Mouse (Mus musculus) heart, embryonic 16.5 days (tissue): ENCODE measurements around the gene Nr1d1. TPM values are rescaled to one million over a fixed set of nuclear protein-coding genes. Genes with fewer than 3 reads are reported as not detected.
A peak's percentile ranks its signal among the peaks of the same experiment; 100 is the strongest.

Source experiments
- ATAC-seq: fragments of 200-750 bp; cut with Nextera tagmentation; replicated peaks from 2 replicates; pipeline ENCODE4 v1.8.0; 2017; ENCODE audit warnings: moderate number of reproducible peaks; ENCODE audit not compliant: insufficient read depth, low FRiP score; ENCODE audit errors: extremely low read depth
- H3K27ac ChIP-seq: fragments of 300-500 bp; sonication (generic); 2 replicates; pipeline ENCODE4 v1.5.1; 2014; ENCODE audit warnings: mild to moderate bottlenecking, low read length, control low read depth, moderate library complexity
- H3K27me3 ChIP-seq: fragments of 300-500 bp; sonication (generic); 2 replicates; pipeline ENCODE4 v1.6.1; 2014; ENCODE audit warnings: low read length, mixed read lengths; ENCODE audit not compliant: control insufficient read depth, insufficient read depth
- H3K36me3 ChIP-seq: fragments of 300-500 bp; sonication (generic); 2 replicates; pipeline ENCODE4 v1.6.1; 2014; ENCODE audit not compliant: control insufficient read depth, insufficient read depth
- H3K4me1 ChIP-seq: fragments of 300-500 bp; sonication (generic); 2 replicates; pipeline ENCODE4 v1.6.1; 2014; ENCODE audit warnings: low read length, mixed read lengths; ENCODE audit not compliant: control insufficient read depth, insufficient read depth
- H3K4me2 ChIP-seq: fragments of 300-500 bp; sonication (generic); 2 replicates; pipeline ENCODE4 v1.6.1; 2014; ENCODE audit warnings: low read depth, mild to moderate bottlenecking, control low read depth, low read length
- H3K4me3 ChIP-seq: fragments of 300-500 bp; sonication (generic); 2 replicates; pipeline ENCODE4 v1.5.1; 2014; ENCODE audit warnings: mild to moderate bottlenecking, control low read depth, low read length
- H3K9ac ChIP-seq: fragments of 300-500 bp; sonication (generic); 2 replicates; pipeline ENCODE4 v1.6.1; 2014; ENCODE audit warnings: low read length, control low read depth
- H3K9me3 ChIP-seq: fragments of 300-500 bp; sonication (generic); replicated peaks from 2 replicates; pipeline ENCODE4 v1.6.1; 2016; ENCODE audit warnings: low read length; ENCODE audit not compliant: control insufficient read depth
- WGBS: fragments of 180-500 bp; shearing (Covaris S2); extraction: QIAGEN DNeasy Blood & Tissue Kit; methylation state at CpG from one replicate; pipeline ENCODE4 v1.1.7; 2014; 5-methylcytosine and 5-hydroxymethylcytosine counted together
- polyA plus RNA-seq: library from polyadenylated mRNA; unstranded; fragments of >200 nt; fragmentation: Nextera tagmentation; extraction: Ambion mirVana; gene quantifications from 2 replicates; pipeline ENCODE4 v1.2.1, GENCODE M21; 2015

The Nr1d1 gene
- 7.0 and 8.2 TPM in 2 replicates for polyA plus RNA-seq

DNA sequence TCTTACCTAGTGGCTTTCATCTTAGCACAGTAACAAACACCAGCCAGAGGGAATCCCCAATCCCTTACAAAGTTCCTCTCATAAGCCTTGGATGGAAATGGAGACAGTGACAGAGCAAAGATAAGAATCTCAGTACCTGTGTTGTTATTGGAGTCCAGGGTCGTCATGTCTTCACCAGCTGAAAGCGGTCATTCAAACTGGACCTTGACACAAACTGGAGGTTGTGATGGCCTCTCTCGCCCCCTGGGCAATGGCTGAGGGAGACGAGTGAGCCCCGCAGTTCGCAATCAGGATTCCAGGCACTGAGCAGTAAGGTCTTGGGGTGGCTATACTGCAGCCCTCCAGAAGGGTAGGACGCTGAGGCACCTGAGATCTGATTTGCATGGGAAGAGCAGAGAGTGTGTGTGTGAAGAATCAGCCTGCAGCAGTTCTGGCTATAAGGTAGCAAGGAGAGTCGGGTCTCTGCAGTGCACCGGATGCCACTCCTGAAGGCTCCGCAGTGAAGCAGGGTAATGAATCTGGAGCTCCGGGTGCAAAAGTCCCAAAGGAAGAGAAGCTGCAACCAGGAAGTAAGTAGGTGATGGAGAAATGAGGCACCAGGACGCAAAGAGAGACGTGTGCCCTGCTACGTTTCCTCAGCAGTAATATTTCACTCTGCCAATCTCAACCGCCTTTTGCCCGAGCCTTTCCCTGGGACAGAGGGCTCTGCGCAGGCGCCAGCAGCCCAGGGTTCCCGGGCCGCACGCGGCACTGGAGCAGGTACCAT is at the start of gene Nr1d1:
TSS of gene Nr1d1 (minus strand) at position 752 of the 766 bp plus-strand sequence.
- Histone ChIP-seq H3K27me3 (no peaks in the 10 kb centered on the region), H3K4me1 (peaks cover 71% of the 10 kb centered on the region), H3K4me3 (peak within 1 kb of the TSS; percentile 61), H3K9ac (peak within 1 kb of the TSS; percentile 73), H3K9me3 (no peaks in the 10 kb centered on the region), H3K36me3 (peaks cover 14% of the 10 kb centered on the region), H3K27ac (peak within 1 kb of the TSS; percentile 98), H3K4me2 (peak within 1 kb of the TSS; percentile 90)
- ATAC-seq, result no peak
- 1% methylated on average over 22 of the region's 22 CpGs for WGBS

DNA sequence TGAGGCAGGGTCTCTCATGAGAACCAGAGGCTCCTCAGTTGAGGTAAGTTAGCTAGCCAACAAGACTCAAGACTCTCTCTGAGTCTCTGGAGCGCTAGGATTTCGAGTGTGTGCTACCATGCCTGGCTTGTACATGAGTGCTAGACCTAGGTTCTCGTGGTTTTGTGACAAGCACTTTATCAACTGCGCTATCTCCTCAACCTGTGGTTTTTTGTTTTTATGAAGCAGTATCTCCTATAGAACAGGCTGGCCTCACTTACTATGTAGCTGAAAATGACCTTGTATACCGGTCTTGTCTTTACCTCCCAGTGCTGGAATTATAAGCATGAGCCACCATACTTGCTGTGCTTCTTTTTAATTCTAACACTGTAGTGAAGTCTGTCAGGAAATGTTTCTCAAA is 45.8 kb upstream of the Nr1d1 start:
- 89% methylated on average over 5 of the region's 5 CpGs for WGBS
- no peak overlapping the region for H3K4me2 ChIP-seq
- no peaks in the 10 kb centered on the region for H3K27me3 ChIP-seq
- H3K27ac ChIP-seq, result no peak overlapping the region
- ATAC-seq, result no peak
- H3K9ac ChIP-seq, result no peak overlapping the region
- peaks cover 54% of the 10 kb centered on the region for H3K36me3 ChIP-seq
- H3K9me3 ChIP-seq, result 0 out of 2 replicates have a peak, but pooled peaks cover 4% of the 10 kb centered on the region
- no peaks in the 10 kb centered on the region for H3K4me1 ChIP-seq
- no peak overlapping the region for H3K4me3 ChIP-seq

DNA sequence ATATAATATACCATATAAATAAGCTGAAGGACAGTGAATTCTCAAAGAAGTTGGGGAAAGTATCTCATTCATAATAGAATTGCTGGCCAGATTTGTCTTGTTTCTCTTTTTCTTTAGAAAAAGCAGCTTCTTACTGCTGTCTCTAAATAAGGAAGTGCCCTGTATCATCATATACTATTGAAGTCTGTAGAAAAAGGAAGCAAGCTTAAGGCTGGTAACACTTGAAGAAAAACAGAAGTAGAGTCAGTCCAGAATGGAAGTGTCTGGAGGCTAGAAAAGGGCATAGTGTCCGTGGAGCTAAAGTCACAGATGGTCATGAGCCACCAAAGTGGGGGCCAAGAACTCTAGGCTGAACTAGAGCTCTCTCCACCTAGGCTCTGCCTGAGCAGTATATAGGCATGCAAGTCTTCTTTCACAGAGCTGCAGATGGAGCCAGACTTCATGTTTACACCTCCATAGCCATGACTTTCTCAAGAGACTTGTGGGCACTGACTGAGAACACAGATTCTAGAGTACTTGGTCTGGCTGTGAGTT is 41.6 kb upstream of the Nr1d1 start:
- Histone ChIP-seq H3K27me3 (no peaks in the 10 kb centered on the region), H3K27ac (no peak overlapping the region), H3K9ac (no peak overlapping the region), H3K4me3 (no peak overlapping the region), H3K36me3 (peaks cover 50% of the 10 kb centered on the region), H3K9me3 (0 out of 2 replicates have a peak, but pooled peaks cover 4% of the 10 kb centered on the region), H3K4me2 (no peak overlapping the region), H3K4me1 (peaks cover under 1% of the 10 kb centered on the region; the same call in 1 of the 2 replicates)
- 81% methylated on average over 1 of the region's 1 CpGs for WGBS
- ATAC-seq, result no peak

DNA sequence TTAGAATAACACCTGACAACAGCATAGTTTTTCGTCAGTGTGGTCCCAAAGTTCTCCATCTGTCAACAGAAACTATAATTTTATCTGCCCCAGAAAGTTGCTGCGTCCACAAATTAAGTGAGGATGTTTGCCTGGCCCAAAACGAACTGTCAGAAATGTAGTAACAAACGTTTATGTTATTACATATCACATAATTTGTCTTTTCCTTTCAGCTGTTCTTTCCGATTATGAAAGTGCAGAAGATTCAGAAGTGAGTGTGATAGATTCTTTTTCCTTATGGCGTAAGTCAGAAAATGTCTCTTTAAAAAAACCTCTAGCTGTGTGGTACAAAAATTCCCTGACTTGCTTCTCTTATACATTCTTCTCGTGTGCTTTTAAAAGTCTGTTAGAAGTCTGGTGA is 35.6 kb upstream of the Nr1d1 start:
- Histone ChIP-seq H3K4me3 (peak overlapping the region; percentile 83), H3K27ac (peak overlapping the region; percentile 97; the same call in 1 of the 2 replicates), H3K9me3 (no peaks in the 10 kb centered on the region), H3K9ac (peak overlapping the region; percentile 95), H3K36me3 (peaks cover 42% of the 10 kb centered on the region), H3K4me1 (peaks cover 23% of the 10 kb centered on the region), H3K27me3 (no peaks in the 10 kb centered on the region), H3K4me2 (peak overlapping the region; percentile 71)
- WGBS, result 55% methylated on average over 7 of the region's 7 CpGs
- no peak for ATAC-seq

DNA sequence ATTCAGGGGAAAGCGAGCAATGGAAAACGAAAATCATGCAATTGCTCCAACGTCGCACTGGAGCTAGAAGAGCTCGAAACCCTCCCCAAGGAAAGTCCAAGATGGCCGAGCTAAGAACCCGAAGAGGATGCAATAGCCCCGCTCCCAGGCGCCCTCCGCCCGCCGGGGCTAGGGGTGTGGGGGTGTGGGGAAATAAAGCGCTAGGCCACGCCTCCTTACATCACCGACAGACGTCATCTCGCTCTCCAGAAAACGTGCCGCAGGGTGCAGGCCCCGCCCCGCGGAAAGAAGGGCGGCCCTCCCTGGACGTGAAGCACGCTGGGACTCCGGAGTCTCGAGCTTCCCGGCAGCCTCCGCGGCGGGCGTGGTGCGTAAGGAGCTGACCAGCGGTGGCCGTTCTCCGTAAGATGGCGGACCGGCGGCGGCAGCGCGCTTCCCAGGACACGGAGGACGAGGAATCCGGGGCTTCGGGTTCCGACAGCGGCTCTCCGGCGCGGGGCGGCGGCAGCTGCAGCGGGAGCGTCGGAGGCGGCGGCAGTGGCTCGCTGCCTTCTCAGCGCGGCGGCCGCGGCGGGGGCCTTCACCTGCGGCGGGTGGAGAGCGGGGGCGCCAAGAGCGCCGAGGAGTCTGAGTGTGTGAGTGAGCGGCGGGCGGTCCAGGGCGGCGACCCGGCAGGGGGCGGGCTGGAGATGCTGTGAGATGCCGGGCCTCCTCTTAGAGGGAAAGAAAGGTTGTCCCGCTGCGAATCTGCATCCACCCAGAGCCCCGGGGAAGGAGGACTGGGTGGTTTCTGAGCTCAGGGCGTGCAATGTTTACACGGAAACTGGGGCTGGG is 34.5 kb upstream of the Nr1d1 start:
- peak overlapping the region; percentile 97 for H3K27ac ChIP-seq
- WGBS, result under 1% methylated on average over 84 of the region's 84 CpGs
- H3K4me1 ChIP-seq, result peaks cover 23% of the 10 kb centered on the region
- no peaks in the 10 kb centered on the region for H3K9me3 ChIP-seq
- H3K4me3 ChIP-seq, result peak overlapping the region; percentile 83
- peak; percentile 99 for ATAC-seq
- peaks cover 45% of the 10 kb centered on the region for H3K36me3 ChIP-seq
- peak overlapping the region; percentile 95 for H3K9ac ChIP-seq
- H3K4me2 ChIP-seq, result peak overlapping the region; percentile 71
- H3K27me3 ChIP-seq, result no peaks in the 10 kb centered on the region

DNA sequence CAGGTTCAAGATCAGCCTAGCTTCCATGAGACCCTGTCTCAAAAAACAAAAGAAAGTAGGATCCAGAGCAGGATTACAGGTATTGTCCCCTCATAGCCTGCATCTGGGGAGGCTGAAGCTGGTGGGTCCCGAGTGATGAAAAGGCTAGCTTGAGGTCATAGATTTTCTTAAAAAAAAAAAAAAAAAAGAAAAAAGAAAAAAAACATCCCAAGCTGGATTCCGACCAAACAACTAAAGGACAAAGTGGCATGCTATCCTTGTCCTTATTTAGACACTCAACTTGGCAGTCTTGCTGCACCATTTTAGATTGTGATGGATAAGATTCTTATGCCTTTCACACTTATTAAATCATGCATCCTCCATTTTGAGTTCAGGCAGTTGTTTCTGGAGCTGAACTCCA is 33.3 kb upstream of the Nr1d1 start:
- ATAC-seq, result no peak
- H3K27me3 ChIP-seq, result no peaks in the 10 kb centered on the region
- peaks cover 52% of the 10 kb centered on the region for H3K36me3 ChIP-seq
- H3K4me3 ChIP-seq, result no peak overlapping the region
- no peaks in the 10 kb centered on the region for H3K9me3 ChIP-seq
- 73% methylated on average over 2 of the region's 2 CpGs for WGBS
- peak overlapping the region; percentile 97 for H3K27ac ChIP-seq
- H3K9ac ChIP-seq, result no peak overlapping the region; the same call in 1 of the 2 replicates
- H3K4me2 ChIP-seq, result no peak overlapping the region
- H3K4me1 ChIP-seq, result peaks cover 28% of the 10 kb centered on the region

DNA sequence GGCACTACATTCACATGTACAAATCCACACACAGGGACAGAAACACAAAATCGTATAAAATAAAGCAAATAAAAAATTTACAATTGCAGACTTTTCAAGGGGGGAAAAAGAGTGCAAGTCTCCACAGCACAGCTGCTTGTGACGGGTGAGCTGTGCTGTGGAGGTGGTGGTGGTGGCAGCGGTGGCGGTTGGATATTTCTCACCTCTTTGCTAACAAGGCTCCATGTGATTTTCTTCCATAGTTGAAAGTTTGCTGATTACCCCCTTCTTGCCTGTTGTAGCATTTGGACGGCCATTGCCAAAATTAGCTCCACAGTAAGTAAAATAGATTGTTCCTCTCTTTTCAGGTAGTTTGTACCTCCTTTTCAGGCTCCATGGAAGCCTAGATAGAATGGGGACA is 29.5 kb upstream of the Nr1d1 start, which contains the start of gene Casc3:
TSS of gene Casc3 (plus strand) at position 301 of the 400 bp plus-strand sequence.
- 92% methylated on average over 5 of the region's 5 CpGs for WGBS
- Histone ChIP-seq H3K9ac (peak within 1 kb of the TSS; percentile 42; the same call in 1 of the 2 replicates), H3K4me1 (peaks cover 18% of the 10 kb centered on the region), H3K36me3 (peaks cover 63% of the 10 kb centered on the region), H3K4me2 (no peak within 1 kb of the TSS), H3K27me3 (no peaks in the 10 kb centered on the region), H3K9me3 (no peaks in the 10 kb centered on the region), H3K4me3 (no peak within 1 kb of the TSS), H3K27ac (peak within 1 kb of the TSS; percentile 43; the same call in 1 of the 2 replicates)
- no peak for ATAC-seq

DNA sequence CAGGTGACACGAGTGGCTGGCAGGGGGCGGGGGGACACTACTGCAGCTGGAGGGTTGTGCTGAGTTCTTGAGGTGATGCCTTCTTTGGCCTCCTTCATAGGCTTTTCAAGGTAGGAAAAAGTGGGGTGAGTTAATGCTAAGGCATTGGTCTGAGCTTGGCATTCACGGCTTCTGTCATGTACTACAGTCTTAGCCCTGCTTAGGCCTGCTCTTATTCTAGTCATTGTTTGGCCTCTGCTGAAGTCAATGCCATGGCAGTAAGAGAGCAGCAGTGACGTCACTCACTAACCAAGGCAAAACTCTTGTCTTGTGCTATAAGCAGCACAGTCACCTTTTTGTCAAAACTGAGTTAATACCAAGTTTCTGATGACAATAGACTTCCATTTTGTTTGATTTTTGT is 22.8 kb upstream of the Nr1d1 start:
- Histone ChIP-seq H3K9me3 (no peaks in the 10 kb centered on the region), H3K9ac (peak overlapping the region; percentile 100), H3K4me3 (peak overlapping the region; percentile 100), H3K27me3 (no peaks in the 10 kb centered on the region), H3K27ac (peak overlapping the region; percentile 100), H3K4me2 (peak overlapping the region; percentile 81), H3K4me1 (peaks cover 22% of the 10 kb centered on the region), H3K36me3 (peaks cover 37% of the 10 kb centered on the region)
- WGBS, result 21% methylated on average over 4 of the region's 4 CpGs
- ATAC-seq, result no peak
